Mouse (Mus musculus) MEL (cell line): ENCODE measurements around the gene Arid3b.

Experiments used
- CHD2 ChIP-seq: IDR thresholded peaks from 2 replicates; pipeline ENCODE4 v1.6.1; 2011; ENCODE audit warnings: low read length, improper control_type of control experiment
- CTCF ChIP-seq, 3 experiments: IDR thresholded peaks in 2 of 3; conservative IDR thresholded peaks in 1 of 3; 2 replicates each; pipeline ENCODE4 v1.5.1; 2011 to 2012; ENCODE audit warnings: low read length in 3 of 3, low read depth in 2 of 3, mild to moderate bottlenecking in 2 of 3, improper control_type of control experiment in 1 of 3, inconsistent platforms in 1 of 3, mixed read lengths in 1 of 3, moderate library complexity in 1 of 3; ENCODE audit not compliant: control insufficient read depth in 1 of 3, insufficient read depth in 1 of 3, poor library complexity in 1 of 3, severe bottlenecking in 1 of 3
- KAT2A ChIP-seq: conservative IDR thresholded peaks from 2 replicates; pipeline ENCODE4 v1.6.1; 2012; ENCODE audit warnings: low read depth, low read length, improper control_type of control experiment, inconsistent platforms
- MAX ChIP-seq: IDR thresholded peaks from 2 replicates; pipeline ENCODE4 v1.6.1; 2011; ENCODE audit warnings: low read length, improper control_type of control experiment
- MXI1 ChIP-seq: IDR thresholded peaks from 2 replicates; pipeline ENCODE4 v1.6.1; 2011; ENCODE audit warnings: mild to moderate bottlenecking, low read depth, low read length, improper control_type of control experiment
- POLR2A ChIP-seq, 2 experiments: IDR thresholded peaks; 2 replicates each; pipeline ENCODE4 v1.6.1; 2011 to 2012; ENCODE audit warnings: low read length in 2 of 2, mild to moderate bottlenecking in 2 of 2, control low read depth in 1 of 2, improper control_type of control experiment in 1 of 2, low read depth in 1 of 2, moderate library complexity in 1 of 2; ENCODE audit not compliant: control insufficient read depth in 1 of 2, insufficient read depth in 1 of 2, poor library complexity in 1 of 2
- POLR2AphosphoS2 ChIP-seq: IDR thresholded peaks from 2 replicates; pipeline ENCODE4 v1.6.1; 2011; ENCODE audit warnings: low read length, improper control_type of control experiment
- TAL1 ChIP-seq: IDR thresholded peaks from 2 replicates; pipeline ENCODE4 v1.6.1; 2012; ENCODE audit warnings: mild to moderate bottlenecking, inconsistent platforms, low read length, moderate library complexity, mixed read lengths
- USF1 ChIP-seq: IDR thresholded peaks from 2 replicates; pipeline ENCODE4 v1.6.1; 2014; ENCODE audit warnings: low read depth, mild to moderate bottlenecking, inconsistent platforms, low read length, improper control_type of control experiment, moderate library complexity

- no peak for TF ChIP-seq MAX
- TF ChIP-seq POLR2AphosphoS2 = no peak
- no peak for TF ChIP-seq CHD2
- no peak for TF ChIP-seq TAL1
- TF ChIP-seq MXI1 = no peak
- no peak for TF ChIP-seq KAT2A
- TF ChIP-seq CTCF (IDR thresholded peaks at IDR 0.05 in 2 of 3, conservative IDR thresholded peaks at IDR 0.05 in 1 of 3; ENCODE audit: control insufficient read depth in 1 of 3, insufficient read depth in 1 of 3, low read depth in 2 of 3, low read length in 3 of 3, poor library complexity in 1 of 3, severe bottlenecking in 1 of 3) = no peak
- TF ChIP-seq POLR2A (IDR thresholded peaks at IDR 0.05; ENCODE audit: control insufficient read depth in 1 of 2, insufficient read depth in 1 of 2, low read depth in 1 of 2, low read length in 2 of 2, poor library complexity in 1 of 2) = no peak
- TF ChIP-seq USF1 = no peak
These were observed 69.4 kb downstream of the Arid3b start for GRCm38 (mm10) chr9:57767231-57767630.
